Mouse (Mus musculus) midbrain, embryonic 15.5 days (tissue): ENCODE measurements at regions not wholly inside any gene's neighbourhood (a gene's known extent, or its start where the extent isn't known, plus 50 kb on each side); places are given as distances from the start of the nearest gene placed in this dataset.

ENCODE experiments used
- ATAC-seq: fragments of 200-750 bp; cut with Nextera tagmentation; replicated peaks from 2 replicates; pipeline ENCODE4 v1.8.0; 2017; ENCODE audit warnings: moderate TSS enrichment
- H3K27ac ChIP-seq: fragments of 300-500 bp; sonication (generic); 2 replicates; pipeline ENCODE4 v1.5.1; 2015; ENCODE audit warnings: mild to moderate bottlenecking, inconsistent platforms
- H3K27me3 ChIP-seq: fragments of 300-500 bp; sonication (generic); replicated peaks from 2 replicates; pipeline ENCODE4 v1.6.1; 2015; ENCODE audit warnings: inconsistent platforms
- H3K36me3 ChIP-seq: fragments of 300-500 bp; sonication (generic); replicated peaks from 2 replicates; pipeline ENCODE4 v1.6.1; 2015; ENCODE audit warnings: inconsistent platforms
- H3K4me1 ChIP-seq: fragments of 300-500 bp; sonication (generic); 2 replicates; pipeline ENCODE4 v1.6.1; 2015; ENCODE audit warnings: inconsistent platforms
- H3K4me2 ChIP-seq: fragments of 300-500 bp; sonication (generic); 2 replicates; pipeline ENCODE4 v1.6.1; 2015; ENCODE audit warnings: inconsistent platforms, mild to moderate bottlenecking, moderate library complexity
- H3K4me3 ChIP-seq: fragments of 300-500 bp; sonication (generic); 2 replicates; pipeline ENCODE4 v1.5.1; 2015; ENCODE audit warnings: mild to moderate bottlenecking, inconsistent platforms
- H3K9ac ChIP-seq: fragments of 300-500 bp; sonication (generic); 2 replicates; pipeline ENCODE4 v1.6.1; 2015; ENCODE audit warnings: mild to moderate bottlenecking, inconsistent platforms
- H3K9me3 ChIP-seq: fragments of 300-500 bp; sonication (generic); 2 replicates; pipeline ENCODE4 v1.6.1; 2016; ENCODE audit warnings: inconsistent platforms
- WGBS: fragments of 180-500 bp; shearing (Covaris S2); methylation state at CpG from one replicate; pipeline ENCODE4 v1.1.7; 2015; ENCODE audit warnings: mixed read lengths; 5-methylcytosine and 5-hydroxymethylcytosine counted together

- 79% methylated on average over 5 of the region's 5 CpGs for WGBS
- no peak overlapping the region for H3K9ac ChIP-seq
- no peaks in the 10 kb centered on the region for H3K36me3 ChIP-seq
- H3K4me2 ChIP-seq: no peak overlapping the region
- ATAC-seq: no peak
- no peak overlapping the region for H3K4me3 ChIP-seq
- H3K27me3 ChIP-seq: no peaks in the 10 kb centered on the region
- no peak overlapping the region for H3K27ac ChIP-seq
- H3K4me1 ChIP-seq: no peaks in the 10 kb centered on the region
- H3K9me3 ChIP-seq: no peaks in the 10 kb centered on the region
Observed at GRCm38 (mm10) chr1:146955688-146956214, 461.2 kb downstream of the Brinp3 start.

- no peak overlapping the region for H3K9ac ChIP-seq
- H3K4me3 ChIP-seq: no peak overlapping the region
- no peaks in the 10 kb centered on the region for H3K27me3 ChIP-seq
- no peak overlapping the region for H3K4me2 ChIP-seq
- no peaks in the 10 kb centered on the region for H3K9me3 ChIP-seq
- no peak overlapping the region for H3K27ac ChIP-seq
- no peak for ATAC-seq
- no peaks in the 10 kb centered on the region for H3K4me1 ChIP-seq
- H3K36me3 ChIP-seq: no peaks in the 10 kb centered on the region
Observed at GRCm38 (mm10) chr1:146956347-146956746, 461.8 kb downstream of the Brinp3 start.

- no peaks in the 10 kb centered on the region for H3K27me3 ChIP-seq
- no peak overlapping the region for H3K4me2 ChIP-seq
- H3K4me3 ChIP-seq: no peak overlapping the region
- no peaks in the 10 kb centered on the region for H3K36me3 ChIP-seq
- H3K4me1 ChIP-seq: no peaks in the 10 kb centered on the region
- H3K9me3 ChIP-seq: no peaks in the 10 kb centered on the region
- no peak for ATAC-seq
- H3K9ac ChIP-seq: no peak overlapping the region
- 88% methylated on average over 3 of the region's 3 CpGs for WGBS
- H3K27ac ChIP-seq: no peak overlapping the region
Observed at GRCm38 (mm10) chr1:146960448-146960847, 465.9 kb downstream of the Brinp3 start.

- Histone ChIP-seq H3K4me1 (no peaks in the 10 kb centered on the region), H3K36me3 (no peaks in the 10 kb centered on the region), H3K9me3 (no peaks in the 10 kb centered on the region), H3K27ac (no peak overlapping the region), H3K4me2 (no peak overlapping the region), H3K27me3 (no peaks in the 10 kb centered on the region), H3K9ac (no peak overlapping the region), H3K4me3 (no peak overlapping the region)
- no peak for ATAC-seq
Observed at GRCm38 (mm10) chr1:146967534-146967933, 473.0 kb downstream of the Brinp3 start.

GRCm38 (mm10) chr1:146967993-146968392 lies 473.4 kb downstream of the Brinp3 start:
- 92% methylated on average over 2 of the region's 2 CpGs for WGBS
- Histone ChIP-seq H3K36me3 (no peaks in the 10 kb centered on the region), H3K27ac (no peak overlapping the region), H3K9ac (no peak overlapping the region), H3K9me3 (no peaks in the 10 kb centered on the region), H3K27me3 (no peaks in the 10 kb centered on the region), H3K4me3 (no peak overlapping the region), H3K4me1 (no peaks in the 10 kb centered on the region), H3K4me2 (no peak overlapping the region)
- no peak for ATAC-seq

- Histone ChIP-seq H3K27ac (no peak overlapping the region), H3K9me3 (no peaks in the 10 kb centered on the region), H3K4me3 (no peak overlapping the region), H3K27me3 (no peaks in the 10 kb centered on the region), H3K36me3 (no peaks in the 10 kb centered on the region), H3K4me2 (no peak overlapping the region), H3K9ac (no peak overlapping the region), H3K4me1 (no peaks in the 10 kb centered on the region)
- ATAC-seq: no peak
- WGBS: 84% methylated on average over 5 of the region's 5 CpGs
Observed at GRCm38 (mm10) chr1:146983433-146984186, 489.1 kb downstream of the Brinp3 start.

- ATAC-seq: no peak
- no peaks in the 10 kb centered on the region for H3K9me3 ChIP-seq
- WGBS: 63% methylated on average over 2 of the region's 2 CpGs
- no peak overlapping the region for H3K4me3 ChIP-seq
- H3K9ac ChIP-seq: no peak overlapping the region
- H3K4me1 ChIP-seq: no peaks in the 10 kb centered on the region
- no peak overlapping the region for H3K4me2 ChIP-seq
- no peak overlapping the region for H3K27ac ChIP-seq
- no peaks in the 10 kb centered on the region for H3K27me3 ChIP-seq
- no peaks in the 10 kb centered on the region for H3K36me3 ChIP-seq
Observed at GRCm38 (mm10) chr1:147000018-147000417, 505.5 kb downstream of the Brinp3 start.

GRCm38 (mm10) chr1:147047714-147048113 lies 553.2 kb downstream of the Brinp3 start:
- 25% methylated on average over 2 of the region's 2 CpGs for WGBS
- H3K4me1 ChIP-seq: no peaks in the 10 kb centered on the region
- H3K4me2 ChIP-seq: no peak overlapping the region
- H3K27me3 ChIP-seq: no peaks in the 10 kb centered on the region
- no peak overlapping the region for H3K27ac ChIP-seq
- no peaks in the 10 kb centered on the region for H3K36me3 ChIP-seq
- H3K4me3 ChIP-seq: no peak overlapping the region
- no peak overlapping the region for H3K9ac ChIP-seq
- no peaks in the 10 kb centered on the region for H3K9me3 ChIP-seq
- ATAC-seq: no peak

GRCm38 (mm10) chr1:147058504-147058903 lies 563.9 kb downstream of the Brinp3 start:
- Histone ChIP-seq H3K4me2 (no peak overlapping the region), H3K4me1 (no peaks in the 10 kb centered on the region), H3K27ac (no peak overlapping the region), H3K9ac (no peak overlapping the region), H3K27me3 (no peaks in the 10 kb centered on the region), H3K9me3 (no peaks in the 10 kb centered on the region), H3K36me3 (no peaks in the 10 kb centered on the region), H3K4me3 (no peak overlapping the region)
- no peak for ATAC-seq
- 61% methylated on average over 2 of the region's 2 CpGs for WGBS

- Histone ChIP-seq H3K4me1 (no peaks in the 10 kb centered on the region), H3K9ac (no peak overlapping the region), H3K27ac (no peak overlapping the region), H3K4me3 (no peak overlapping the region), H3K27me3 (no peaks in the 10 kb centered on the region), H3K36me3 (no peaks in the 10 kb centered on the region), H3K4me2 (no peak overlapping the region), H3K9me3 (no peaks in the 10 kb centered on the region)
- ATAC-seq: no peak
- WGBS: 80% methylated on average over 11 of the region's 11 CpGs
Observed at GRCm38 (mm10) chr1:147074166-147074565, 579.6 kb downstream of the Brinp3 start.

GRCm38 (mm10) chr1:147084129-147084799 lies 589.7 kb downstream of the Brinp3 start:
- Histone ChIP-seq H3K4me2 (no peak overlapping the region), H3K9me3 (no peaks in the 10 kb centered on the region), H3K4me3 (no peak overlapping the region), H3K4me1 (no peaks in the 10 kb centered on the region), H3K27ac (no peak overlapping the region), H3K36me3 (no peaks in the 10 kb centered on the region), H3K9ac (no peak overlapping the region), H3K27me3 (no peaks in the 10 kb centered on the region)
- 39% methylated on average over 5 of the region's 5 CpGs for WGBS
- ATAC-seq: peak; percentile 60; the same call in 1 of the 2 replicates

- Histone ChIP-seq H3K36me3 (no peaks in the 10 kb centered on the region), H3K9me3 (no peaks in the 10 kb centered on the region), H3K27me3 (no peaks in the 10 kb centered on the region), H3K9ac (no peak overlapping the region), H3K4me3 (no peak overlapping the region), H3K4me1 (no peaks in the 10 kb centered on the region), H3K4me2 (no peak overlapping the region), H3K27ac (no peak overlapping the region)
- no peak for ATAC-seq
Observed at GRCm38 (mm10) chr1:147125541-147125940, 631.0 kb downstream of the Brinp3 start.

GRCm38 (mm10) chr1:147138176-147138575 lies 643.6 kb downstream of the Brinp3 start:
- no peak for ATAC-seq

More at GRCm38 (mm10) chr1:147138176-147138575, 643.6 kb downstream of the Brinp3 start:
- Histone ChIP-seq H3K4me3 (no peak overlapping the region), H3K4me2 (no peak overlapping the region), H3K9me3 (no peaks in the 10 kb centered on the region), H3K4me1 (no peaks in the 10 kb centered on the region), H3K27me3 (no peaks in the 10 kb centered on the region), H3K9ac (no peak overlapping the region), H3K36me3 (no peaks in the 10 kb centered on the region), H3K27ac (no peak overlapping the region)
- 63% methylated on average over 2 of the region's 2 CpGs for WGBS
